Mouse (Mus musculus) thymus, adult 2 months (tissue): ENCODE data around the gene Fbxl14. TPM values are rescaled to one million over a fixed set of nuclear protein-coding genes. Genes with fewer than 3 reads are reported as not detected.

Source experiments
- DNase-seq: peaks from one replicate; pipeline ENCODE4 v3.0.0; 2021
- H3K27ac ChIP-seq: fragments of 200-500 bp; 2 replicates; pipeline ENCODE4 v1.5.1; 2012; ENCODE audit warnings: low read length, control low read depth; ENCODE audit not compliant: control insufficient read depth, insufficient read depth
- H3K27me3 ChIP-seq: fragments of 200-500 bp; 2 replicates; pipeline ENCODE4 v1.6.1; 2012; ENCODE audit warnings: mild to moderate bottlenecking, low read length, moderate library complexity, mixed read lengths; ENCODE audit not compliant: control insufficient read depth, insufficient read depth
- H3K36me3 ChIP-seq: fragments of 200-500 bp; 2 replicates; pipeline ENCODE4 v1.6.1; 2012; ENCODE audit warnings: mild to moderate bottlenecking, low read length, moderate library complexity; ENCODE audit not compliant: control insufficient read depth, insufficient read depth
- H3K4me1 ChIP-seq: fragments of 200-500 bp; replicated peaks from 2 replicates; pipeline ENCODE4 v1.6.1; 2012; ENCODE audit warnings: low read length; ENCODE audit not compliant: control insufficient read depth, insufficient read depth
- H3K4me3 ChIP-seq: fragments of 200-500 bp; 2 replicates; pipeline ENCODE4 v1.5.1; 2012; ENCODE audit warnings: mild to moderate bottlenecking, low read length, control low read depth, moderate library complexity; ENCODE audit not compliant: control insufficient read depth, insufficient read depth
- CTCF ChIP-seq: fragments of 200-500 bp; IDR thresholded peaks from 2 replicates; pipeline ENCODE4 v1.5.1; 2012; ENCODE audit warnings: mild to moderate bottlenecking, control low read depth, low read length, moderate library complexity, borderline replicate concordance; ENCODE audit not compliant: control insufficient read depth, poor library complexity, insufficient read depth; ENCODE audit errors: extremely low read depth
- POLR2A ChIP-seq: fragments of 200-500 bp; IDR thresholded peaks from 2 replicates; pipeline ENCODE4 v1.6.1; 2012; ENCODE audit warnings: mild to moderate bottlenecking, low read length, control low read depth, moderate library complexity; ENCODE audit not compliant: control insufficient read depth, poor library complexity, insufficient read depth; ENCODE audit errors: extremely low read depth
- WGBS: fragments of 180-500 bp; shearing (Covaris S2); methylation state at CpG from one replicate; pipeline ENCODE4 v1.1.7; 2018; 5-methylcytosine and 5-hydroxymethylcytosine counted together
- polyA plus RNA-seq: library from polyadenylated mRNA; depleted of rRNA; stranded (reverse); fragments of >200 nt; gene quantifications from 2 replicates; pipeline ENCODE4 v1.2.3, GENCODE M21; 2012

The Fbxl14 gene
- polyA plus RNA-seq, 1 experiment, result 355 TPM

GRCm38 (mm10) chr6:119470777-119471176 is 8.7 kb upstream of the Fbxl14 start:
- Histone ChIP-seq H3K4me3 (no peak overlapping the region), H3K4me1 (no peaks in the 10 kb centered on the region), H3K27me3 (no peaks in the 10 kb centered on the region), H3K36me3 (no peaks in the 10 kb centered on the region), H3K27ac (no peak overlapping the region)
- no peak for TF ChIP-seq CTCF
- no peak for TF ChIP-seq POLR2A
- 71% methylated on average over 3 of the region's 3 CpGs for WGBS
- no peak for DNase-seq

GRCm38 (mm10) chr6:119472135-119472534 is 7.3 kb upstream of the Fbxl14 start:
- no peak overlapping the region for H3K27ac ChIP-seq
- TF ChIP-seq POLR2A (no peak), CTCF (no peak)
- H3K27me3 ChIP-seq, result no peaks in the 10 kb centered on the region
- H3K36me3 ChIP-seq, result no peaks in the 10 kb centered on the region
- no peak overlapping the region for H3K4me3 ChIP-seq
- no peaks in the 10 kb centered on the region for H3K4me1 ChIP-seq
- DNase-seq, result peak; percentile 63
- 34% methylated on average over 5 of the region's 5 CpGs for WGBS

- Histone ChIP-seq H3K36me3 (no peaks in the 10 kb centered on the region), H3K27ac (no peak overlapping the region), H3K4me1 (no peaks in the 10 kb centered on the region), H3K27me3 (no peaks in the 10 kb centered on the region), H3K4me3 (no peak overlapping the region)
- no peak for DNase-seq
- WGBS, result 78% methylated on average over 3 of the region's 3 CpGs
- TF ChIP-seq CTCF, result no peak
- TF ChIP-seq POLR2A, result no peak
Measured at GRCm38 (mm10) chr6:119472705-119473104, 6.8 kb upstream of the Fbxl14 start.

GRCm38 (mm10) chr6:119473446-119473845 is 6.0 kb upstream of the Fbxl14 start:
- Histone ChIP-seq H3K4me3 (no peak overlapping the region), H3K4me1 (no peaks in the 10 kb centered on the region), H3K36me3 (no peaks in the 10 kb centered on the region), H3K27me3 (no peaks in the 10 kb centered on the region), H3K27ac (no peak overlapping the region)
- 73% methylated on average over 7 of the region's 7 CpGs for WGBS
- DNase-seq, result no peak
- TF ChIP-seq POLR2A (no peak), CTCF (no peak)

GRCm38 (mm10) chr6:119473992-119474391 is 5.5 kb upstream of the Fbxl14 start:
- TF ChIP-seq POLR2A (no peak), CTCF (no peak)
- Histone ChIP-seq H3K4me1 (no peaks in the 10 kb centered on the region), H3K27me3 (no peaks in the 10 kb centered on the region), H3K4me3 (no peak overlapping the region), H3K27ac (no peak overlapping the region), H3K36me3 (no peaks in the 10 kb centered on the region)
- no peak for DNase-seq
- 42% methylated on average over 4 of the region's 4 CpGs for WGBS

GRCm38 (mm10) chr6:119475988-119476387 is 3.5 kb upstream of the Fbxl14 start:
- DNase-seq, result no peak
- Histone ChIP-seq H3K4me3 (no peak overlapping the region), H3K4me1 (no peaks in the 10 kb centered on the region), H3K36me3 (no peaks in the 10 kb centered on the region), H3K27ac (no peak overlapping the region), H3K27me3 (no peaks in the 10 kb centered on the region)
- TF ChIP-seq CTCF (no peak), POLR2A (no peak)
- WGBS, result 81% methylated on average over 6 of the region's 6 CpGs

- TF ChIP-seq CTCF (no peak), POLR2A (no peak)
- peaks cover under 1% of the 10 kb centered on the region; the same call in 1 of the 2 replicates for H3K36me3 ChIP-seq
- H3K4me3 ChIP-seq, result no peak overlapping the region
- no peaks in the 10 kb centered on the region for H3K27me3 ChIP-seq
- H3K27ac ChIP-seq, result no peak overlapping the region
- DNase-seq, result no peak
- H3K4me1 ChIP-seq, result peaks cover under 1% of the 10 kb centered on the region
- WGBS, result 87% methylated on average over 13 of the region's 13 CpGs
Measured at GRCm38 (mm10) chr6:119477686-119478310, 1.7 kb upstream of the Fbxl14 start.
